Mouse (Mus musculus) myocyte (in vitro differentiated cells): ENCODE measurements around the gene Cemip2. TPM values are rescaled to one million over a fixed set of nuclear protein-coding genes. Genes with fewer than 3 reads are reported as not detected.

Experiments used
- H3K27me3 ChIP-seq: one replicate; pipeline ENCODE4 v1.6.1; 2011; ENCODE audit not compliant: control insufficient read depth, insufficient read depth, insufficient read length
- H3K36me3 ChIP-seq: one replicate; pipeline ENCODE4 v1.6.1; 2011; ENCODE audit not compliant: control insufficient read depth, insufficient read depth
- H3K4me2 ChIP-seq: one replicate; pipeline ENCODE4 v1.6.1; 2011; ENCODE audit warnings: low read depth, control low read depth
- H3K4me3 ChIP-seq: one replicate; pipeline ENCODE4 v1.5.1; 2011; ENCODE audit warnings: mild to moderate bottlenecking, control low read depth, moderate library complexity
- H3K79me2 ChIP-seq: one replicate; pipeline ENCODE4 v1.6.1; 2011; ENCODE audit not compliant: control insufficient read depth, insufficient read depth
- H3ac ChIP-seq: one replicate; pipeline ENCODE4 v1.6.1; 2011; ENCODE audit not compliant: control insufficient read depth, insufficient read length
- CEBPB ChIP-seq: IDR thresholded peaks from 2 replicates; pipeline ENCODE4 v1.6.1; 2011; ENCODE audit warnings: mild to moderate bottlenecking, moderate library complexity; ENCODE audit not compliant: poor library complexity, insufficient read depth, severe bottlenecking
- E2F4 ChIP-seq: IDR thresholded peaks from one replicate; pipeline ENCODE4 v1.6.1; 2011; ENCODE audit warnings: mild to moderate bottlenecking, control low read depth, moderate library complexity; ENCODE audit not compliant: insufficient read depth
- MAX ChIP-seq: IDR thresholded peaks from one replicate; pipeline ENCODE4 v1.6.1; 2011; ENCODE audit warnings: low read depth, mild to moderate bottlenecking, control low read depth
- MYOD1 ChIP-seq, 3 experiments: IDR thresholded peaks; one replicate each; pipeline ENCODE4 v1.6.1; 2011; ENCODE audit warnings: control low read depth in 2 of 3, low read depth in 2 of 3, mild to moderate bottlenecking in 2 of 3, moderate library complexity in 1 of 3; ENCODE audit not compliant: insufficient read length in 2 of 3, control insufficient read depth in 1 of 3
- MYOG ChIP-seq, 3 experiments: IDR thresholded peaks; one replicate each; pipeline ENCODE4 v1.6.1; 2011; ENCODE audit warnings: control low read depth in 2 of 3, low read depth in 2 of 3, mild to moderate bottlenecking in 2 of 3; ENCODE audit not compliant: insufficient read length in 2 of 3, control insufficient read depth in 1 of 3, insufficient read depth in 1 of 3
- POLR2A ChIP-seq: IDR thresholded peaks from one replicate; pipeline ENCODE4 v1.6.1; 2011; ENCODE audit warnings: low read depth, mild to moderate bottlenecking, control low read depth, moderate library complexity; ENCODE audit not compliant: insufficient read length
- POLR2AphosphoS2 ChIP-seq: IDR thresholded peaks from one replicate; pipeline ENCODE4 v1.6.1; 2011; ENCODE audit warnings: low read depth, control low read depth; ENCODE audit not compliant: insufficient read length
- REST ChIP-seq: IDR thresholded peaks from one replicate; pipeline ENCODE4 v1.6.1; 2011; ENCODE audit warnings: mild to moderate bottlenecking, control low read depth, moderate library complexity; ENCODE audit not compliant: insufficient read depth, insufficient read length
- SRF ChIP-seq: IDR thresholded peaks from one replicate; pipeline ENCODE4 v1.6.1; 2011; ENCODE audit warnings: low read depth; ENCODE audit not compliant: control insufficient read depth, insufficient read length
- TCF12 ChIP-seq: IDR thresholded peaks from one replicate; pipeline ENCODE4 v1.6.1; 2011; ENCODE audit warnings: mild to moderate bottlenecking, control low read depth; ENCODE audit not compliant: poor library complexity, insufficient read depth, severe bottlenecking
- TCF3 ChIP-seq: IDR thresholded peaks from one replicate; pipeline ENCODE4 v1.6.1; 2011; ENCODE audit warnings: low read depth, control low read depth; ENCODE audit not compliant: insufficient read length
- USF1 ChIP-seq: IDR thresholded peaks from one replicate; pipeline ENCODE4 v1.6.1; 2011; ENCODE audit warnings: low read depth, mild to moderate bottlenecking, control low read depth, moderate library complexity
- polyA plus RNA-seq: library from polyadenylated mRNA; unstranded; fragments of >200 nt; fragmentation: generic; extraction: Trizol; gene quantifications from one replicate; pipeline ENCODE4 v1.2.1, GENCODE M21; 2012; ENCODE audit warnings: missing spikeins

The Cemip2 gene
- polyA plus RNA-seq, 1 experiment, result 14.5 TPM

GRCm38 (mm10) chr19:21818021-21818725 lies 40.0 kb downstream of the Cemip2 start:
- no peak overlapping the region for H3K4me2 ChIP-seq
- no peaks in the 10 kb centered on the region for H3K79me2 ChIP-seq
- no peak overlapping the region for H3ac ChIP-seq
- TF ChIP-seq REST (no peak), TCF3 (no peak), POLR2A (no peak), MYOD1 (IDR thresholded peaks at IDR 0.05; ENCODE audit: control insufficient read depth in 1 of 3, insufficient read length in 2 of 3, low read depth in 2 of 3) (no peak), MAX (no peak), SRF (no peak)
- H3K4me3 ChIP-seq, result no peak overlapping the region
- peaks cover 44% of the 10 kb centered on the region for H3K36me3 ChIP-seq
- no peaks in the 10 kb centered on the region for H3K27me3 ChIP-seq

DNA sequence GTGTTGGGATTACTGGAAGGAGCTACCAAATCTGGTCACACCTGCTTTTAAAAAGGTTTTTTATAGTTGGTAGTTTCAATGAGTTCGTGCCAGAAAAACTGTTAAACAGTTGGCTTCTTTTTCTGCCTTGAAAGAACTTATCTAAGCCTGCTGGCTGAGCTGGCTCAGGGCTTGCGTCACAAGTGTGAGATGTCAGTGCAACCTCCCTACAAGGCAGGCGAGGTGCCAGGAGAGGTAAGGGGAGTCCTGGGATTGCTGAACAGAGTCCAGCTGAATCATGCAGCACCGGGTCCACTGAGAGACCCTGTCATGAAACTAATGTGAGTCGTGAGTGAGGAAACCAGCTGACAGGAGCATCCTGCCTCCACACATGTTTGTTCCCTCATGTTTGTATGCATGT lies 41.4 kb downstream of the Cemip2 start:
- peak; percentile 65 for TF ChIP-seq CEBPB
- peak in 1 of 3 experiments; percentile 20 for TF ChIP-seq MYOD1 (IDR thresholded peaks at IDR 0.05; ENCODE audit: control insufficient read depth in 1 of 3, insufficient read length in 2 of 3, low read depth in 2 of 3)
- no peak for TF ChIP-seq MAX
- TF ChIP-seq E2F4, result no peak
- no peak for TF ChIP-seq TCF12
- TF ChIP-seq TCF3, result no peak
- TF ChIP-seq POLR2A, result no peak
- TF ChIP-seq USF1, result no peak
- TF ChIP-seq POLR2AphosphoS2, result no peak
- TF ChIP-seq REST, result no peak
- peak in 1 of 3 experiments; percentile 5 for TF ChIP-seq MYOG (IDR thresholded peaks at IDR 0.05; ENCODE audit: control insufficient read depth in 1 of 3, insufficient read depth in 1 of 3, insufficient read length in 2 of 3, low read depth in 2 of 3)
- TF ChIP-seq SRF, result no peak
- Histone ChIP-seq H3K36me3 (peaks cover 43% of the 10 kb centered on the region), H3K27me3 (no peaks in the 10 kb centered on the region)

DNA sequence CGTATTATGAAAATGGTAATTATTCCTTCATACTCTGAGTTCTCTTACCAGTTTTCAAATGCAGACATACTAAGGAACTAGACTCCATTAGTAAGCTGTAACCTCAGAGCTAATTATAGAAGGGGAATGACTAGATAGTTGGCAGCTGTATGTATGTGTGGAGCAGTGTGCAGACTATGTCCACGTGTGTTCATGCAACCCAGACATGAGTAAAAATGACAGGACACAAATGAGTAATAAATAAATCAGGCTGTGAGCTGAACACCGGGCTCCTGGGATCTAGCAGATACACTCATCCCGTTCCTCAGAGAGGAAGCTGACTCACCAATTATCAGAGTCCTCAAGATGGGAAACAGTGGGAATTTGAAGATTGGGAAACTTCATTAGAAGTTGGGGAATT lies 42.0 kb downstream of the Cemip2 start:
- H3K4me2 ChIP-seq, result peak overlapping the region; percentile 53
- TF ChIP-seq SRF (no peak), USF1 (peak; percentile 29), POLR2AphosphoS2 (no peak)
- H3K79me2 ChIP-seq, result no peaks in the 10 kb centered on the region
- H3K4me3 ChIP-seq, result no peak overlapping the region
- peaks cover 48% of the 10 kb centered on the region for H3K36me3 ChIP-seq
- no peak overlapping the region for H3ac ChIP-seq
- H3K27me3 ChIP-seq, result no peaks in the 10 kb centered on the region

More for the DNA sequence above, 41.4 kb downstream of the Cemip2 start:
- Histone ChIP-seq H3ac (no peak overlapping the region), H3K79me2 (no peaks in the 10 kb centered on the region), H3K4me3 (no peak overlapping the region), H3K4me2 (peak overlapping the region; percentile 53)

DNA sequence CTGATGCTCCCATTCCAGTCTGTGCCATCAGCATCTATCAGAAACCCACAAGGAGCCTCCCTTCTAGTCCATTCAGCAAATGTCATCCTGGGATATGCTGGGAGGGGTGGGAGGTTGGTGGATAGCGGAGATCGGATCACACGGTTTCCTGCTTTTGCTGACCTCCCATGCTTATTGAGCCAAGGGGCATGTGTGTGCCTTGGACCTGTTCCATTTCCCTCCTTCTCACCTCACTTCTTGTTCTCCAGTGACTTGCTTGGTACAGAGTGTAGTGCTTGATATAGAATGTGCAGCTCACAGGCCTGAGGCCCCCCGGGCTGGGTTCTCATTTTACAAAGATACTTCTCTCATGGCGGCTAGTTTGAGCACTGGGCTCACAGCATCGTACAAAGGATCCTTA lies 43.7 kb downstream of the Cemip2 start:
- no peaks in the 10 kb centered on the region for H3K27me3 ChIP-seq
- H3K79me2 ChIP-seq, result no peaks in the 10 kb centered on the region
- H3ac ChIP-seq, result no peak overlapping the region
- no peak overlapping the region for H3K4me3 ChIP-seq
- peaks cover 44% of the 10 kb centered on the region for H3K36me3 ChIP-seq
- no peak overlapping the region for H3K4me2 ChIP-seq
- no peak for TF ChIP-seq MYOD1 (IDR thresholded peaks at IDR 0.05; ENCODE audit: control insufficient read depth in 1 of 3, insufficient read length in 2 of 3, low read depth in 2 of 3)
- no peak for TF ChIP-seq USF1
- TF ChIP-seq TCF12, result no peak
- no peak for TF ChIP-seq MAX
- TF ChIP-seq TCF3, result no peak
- TF ChIP-seq CEBPB, result no peak
- TF ChIP-seq MYOG (IDR thresholded peaks at IDR 0.05; ENCODE audit: control insufficient read depth in 1 of 3, insufficient read depth in 1 of 3, insufficient read length in 2 of 3, low read depth in 2 of 3), result no peak
- TF ChIP-seq POLR2A, result no peak

- H3K79me2 ChIP-seq, result no peaks in the 10 kb centered on the region
- H3ac ChIP-seq, result no peak overlapping the region
- TF ChIP-seq MAX (no peak), TCF3 (no peak), SRF (no peak), MYOD1 (IDR thresholded peaks at IDR 0.05; ENCODE audit: control insufficient read depth in 1 of 3, insufficient read length in 2 of 3, low read depth in 2 of 3) (no peak)
- H3K4me2 ChIP-seq, result no peak overlapping the region
- peaks cover 38% of the 10 kb centered on the region for H3K36me3 ChIP-seq
- no peaks in the 10 kb centered on the region for H3K27me3 ChIP-seq
- H3K4me3 ChIP-seq, result no peak overlapping the region
Measured at GRCm38 (mm10) chr19:21824146-21824545, 46.0 kb downstream of the Cemip2 start.
